Mouse (Mus musculus) adrenal gland, adult 2 months (tissue): ENCODE results near the gene Gm10750. TPM values are rescaled to one million over a fixed set of nuclear protein-coding genes. Genes with fewer than 3 reads are reported as not detected.
"Not testable (repeated sequence)": the region's sequence is repeated elsewhere in the genome, so short reads cannot be mapped to it uniquely, and the experiment has no call there.

ENCODE experiments used
- DNase-seq: peaks from one replicate; pipeline ENCODE4 v3.0.0; 2021
- long read RNA-seq: library from polyadenylated mRNA; stranded (forward); transcript quantifications from one replicate; pipeline ENCODE4 v2.0.0, GENCODE M21; 2021
- polyA plus RNA-seq: library from polyadenylated mRNA; depleted of rRNA; stranded (reverse); fragments of >200 nt; gene quantifications from 2 replicates; pipeline ENCODE4 v1.2.3, GENCODE M21; 2012; rRNA removed
- total RNA-seq, 2 experiments: library from RNA; stranded (reverse); gene quantifications; 2 replicates each; pipeline ENCODE4 v1.2.3; 2021

Gene Gm10750
- total RNA-seq, result not detected
- not detected in 2 replicates for polyA plus RNA-seq
- long read RNA-seq, result 0 reads

DNA sequence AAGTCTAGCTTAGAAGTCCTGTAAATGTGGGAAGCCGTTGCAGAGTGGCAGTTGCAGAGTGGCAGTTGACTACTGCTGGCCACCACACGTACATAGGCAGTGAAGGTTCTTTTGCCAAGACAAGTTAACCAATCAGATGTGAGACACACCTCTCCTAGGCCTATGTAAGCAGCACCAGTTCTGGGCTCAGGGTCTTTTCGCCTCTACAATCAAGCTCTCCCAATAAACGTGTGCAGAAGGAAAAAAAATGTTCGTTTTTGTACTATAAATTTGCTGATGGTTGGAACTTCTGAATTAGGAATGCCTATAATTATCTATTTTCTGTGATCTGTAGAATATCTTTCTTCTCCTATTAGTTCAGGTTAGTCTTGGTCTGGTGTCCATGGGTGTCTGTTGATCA, at the start of gene Gm10750:
Gm10750 (minus strand) TSS at position 101 of the 400 bp plus-strand sequence.
- DNase-seq, result not testable (repeated sequence)

DNA sequence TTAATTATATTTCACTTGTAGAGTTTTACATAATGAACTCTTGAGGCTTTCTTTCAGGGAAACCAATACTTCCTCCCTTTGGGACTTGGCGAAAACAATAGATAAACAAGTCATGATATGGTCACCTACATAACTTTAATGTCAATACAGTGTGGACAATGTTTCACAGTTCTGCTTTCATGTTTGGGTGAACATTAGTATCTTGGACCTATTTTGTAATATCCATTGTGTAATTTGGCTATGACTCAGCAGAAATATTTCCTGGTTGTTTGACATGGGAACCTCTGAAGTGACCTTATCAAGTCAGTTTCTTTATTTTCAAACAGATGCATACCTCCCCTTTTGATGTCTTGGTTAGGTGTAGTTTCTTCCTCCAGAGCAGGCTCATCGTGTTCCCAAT, 12.2 kb downstream of the Gm10750 start:
- no peak for DNase-seq

DNA sequence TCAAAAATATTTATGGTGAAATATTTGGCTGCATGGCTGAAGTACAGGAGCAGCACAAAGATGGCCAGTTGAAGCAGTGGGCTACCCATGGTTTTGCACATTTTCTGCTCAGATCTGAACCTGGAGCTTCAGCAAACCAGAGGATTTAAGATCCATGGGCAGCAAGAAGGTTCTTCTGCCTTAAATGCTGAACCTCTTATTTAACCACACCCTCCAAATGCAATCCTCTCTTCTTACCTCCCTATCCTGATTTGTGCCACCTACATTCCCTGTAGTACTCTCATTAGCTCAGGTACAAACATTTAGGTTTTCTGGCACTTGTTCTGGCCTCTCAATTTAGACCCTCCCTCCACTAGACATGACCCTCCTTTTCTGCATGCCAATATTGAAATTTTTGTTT, 13.9 kb downstream of the Gm10750 start, which contains the start of gene Gm1330:
Gm1330 (minus strand) TSS at position 101 of the 400 bp plus-strand sequence.
- DNase-seq, result no peak

DNA sequence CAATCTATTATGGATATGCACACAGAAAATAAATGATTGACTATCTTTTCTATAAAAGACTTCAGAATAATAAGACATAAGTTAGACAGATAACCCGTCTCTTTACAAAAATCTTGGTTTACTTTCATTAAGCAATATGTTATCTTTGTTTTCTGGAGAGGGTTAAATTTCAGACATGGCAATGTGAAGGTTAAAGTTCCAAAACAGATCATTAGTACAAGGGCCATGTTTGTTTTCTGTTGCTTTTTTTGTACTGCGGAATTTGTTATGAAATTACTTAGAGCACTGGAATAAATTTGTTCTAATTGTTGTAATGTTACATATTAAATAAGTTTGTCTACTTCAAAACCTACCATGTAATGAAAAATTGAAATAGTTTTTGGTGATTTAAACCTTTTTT, 21.9 kb downstream of the Gm10750 start:
- DNase-seq, result no peak

Other genes with a start within 250 kb of the Gm10750 start
- not detected for gene Cst11, start 245.7 kb downstream of the Gm10750 start, total RNA-seq
- gene Cst11, start 245.7 kb downstream of the Gm10750 start, polyA plus RNA-seq, result not detected in 2 replicates
- gene 8030411F24Rik, start 235.2 kb downstream of the Gm10750 start, total RNA-seq, result not detected
- gene 8030411F24Rik, start 235.2 kb downstream of the Gm10750 start, polyA plus RNA-seq, result not detected in 2 replicates
- not detected for gene Cst12, start 227.9 kb downstream of the Gm10750 start, total RNA-seq
- gene Cst12, start 227.9 kb downstream of the Gm10750 start, polyA plus RNA-seq, result not detected in 2 replicates
- gene Cst8, start 218.5 kb downstream of the Gm10750 start, total RNA-seq, result 10 to 100 TPM in 1 of 2 experiments, 1 to 10 TPM in 1; 7.7 to 81.2 TPM
- gene Cst8, start 218.5 kb downstream of the Gm10750 start, polyA plus RNA-seq, result 1.7 and 2.1 TPM in 2 replicates
- gene Cst13, start 197.2 kb downstream of the Gm10750 start, total RNA-seq, result not detected
- not detected in 2 replicates for gene Cst13, start 197.2 kb downstream of the Gm10750 start, polyA plus RNA-seq
- gene Cst9, start 182.1 kb downstream of the Gm10750 start, total RNA-seq, result not detected
- not detected in 2 replicates for gene Cst9, start 182.1 kb downstream of the Gm10750 start, polyA plus RNA-seq
- 1 to 10 TPM in 1 of 2 experiments, not detected in 1; 1.7 TPM for gene 9230104L09Rik, start 152.2 kb downstream of the Gm10750 start, total RNA-seq
- gene 9230104L09Rik, start 152.2 kb downstream of the Gm10750 start, polyA plus RNA-seq, result 0.19 TPM in 1 of 2 replicates, not detected in the other
- gene Cst3, start 141.5 kb downstream of the Gm10750 start, total RNA-seq, result 1,000 to 10,000 TPM in 1 of 2 experiments, 100 to 1,000 TPM in 1; 994 to 1,003 TPM
- 1,344 and 1,354 TPM in 2 replicates for gene Cst3, start 141.5 kb downstream of the Gm10750 start, polyA plus RNA-seq
- not detected for gene Gm1330, start 14.0 kb downstream of the Gm10750 start, total RNA-seq
- not detected in 2 replicates for gene Gm1330, start 14.0 kb downstream of the Gm10750 start, polyA plus RNA-seq